Mouse (Mus musculus) liver (tissue): ENCODE measurements around the gene Kif16b.

Experiments used
- DNase-seq: peaks from one replicate; pipeline ENCODE4 v3.0.0-alpha.2; 2020; ENCODE audit warnings: mixed read lengths

Kif16b gene

GRCm38 (mm10) chr2:142731016-142731777 is 170.1 kb downstream of the Kif16b start:
- no peak for DNase-seq

DNA sequence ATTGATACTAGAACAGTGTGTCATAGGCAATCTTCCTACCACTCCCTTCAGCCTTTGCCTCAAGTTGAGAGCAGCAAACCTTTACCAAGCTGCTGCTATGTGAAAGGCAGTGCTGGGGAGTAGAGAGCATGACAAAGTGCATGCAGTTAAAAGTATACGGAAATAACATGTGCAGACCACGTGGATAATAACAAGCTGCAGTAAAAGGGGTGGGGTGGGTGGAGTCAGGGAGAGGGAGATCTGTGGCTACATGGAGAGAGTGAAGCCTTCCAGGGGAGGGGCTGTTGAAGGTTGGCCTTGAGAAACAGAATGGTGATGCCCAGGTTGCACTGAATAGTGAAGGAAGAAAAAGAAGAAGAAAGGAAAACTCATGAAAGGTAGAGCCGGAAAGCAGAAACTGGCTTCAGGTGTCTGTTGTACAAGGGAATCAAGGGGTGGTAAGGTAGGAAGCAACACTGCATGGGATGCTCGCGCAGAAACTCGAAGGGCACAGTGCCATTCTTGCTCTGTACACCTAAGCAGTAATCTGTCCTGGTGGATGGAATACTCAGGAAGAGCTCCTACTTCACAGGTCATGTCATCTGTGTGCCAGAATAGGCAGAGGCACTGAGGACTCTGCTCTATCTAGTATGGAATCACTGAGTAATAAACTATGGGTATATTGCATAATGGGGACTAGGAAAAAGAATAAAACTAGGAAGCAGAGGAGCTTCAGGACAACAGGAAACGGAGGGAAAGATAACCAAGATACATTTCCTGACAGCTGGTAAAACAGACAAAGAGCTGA is 176.9 kb downstream of the Kif16b start:
- no peak for DNase-seq

GRCm38 (mm10) chr2:142720174-142720573 is 181.2 kb downstream of the Kif16b start:
- DNase-seq: no peak

- no peak for DNase-seq
Observed at GRCm38 (mm10) chr2:142718998-142719397, 182.3 kb downstream of the Kif16b start.

- no peak for DNase-seq
Observed at GRCm38 (mm10) chr2:142717591-142717990, 183.7 kb downstream of the Kif16b start.

- DNase-seq: no peak
Observed at GRCm38 (mm10) chr2:142715912-142716260, 185.4 kb downstream of the Kif16b start.

DNA sequence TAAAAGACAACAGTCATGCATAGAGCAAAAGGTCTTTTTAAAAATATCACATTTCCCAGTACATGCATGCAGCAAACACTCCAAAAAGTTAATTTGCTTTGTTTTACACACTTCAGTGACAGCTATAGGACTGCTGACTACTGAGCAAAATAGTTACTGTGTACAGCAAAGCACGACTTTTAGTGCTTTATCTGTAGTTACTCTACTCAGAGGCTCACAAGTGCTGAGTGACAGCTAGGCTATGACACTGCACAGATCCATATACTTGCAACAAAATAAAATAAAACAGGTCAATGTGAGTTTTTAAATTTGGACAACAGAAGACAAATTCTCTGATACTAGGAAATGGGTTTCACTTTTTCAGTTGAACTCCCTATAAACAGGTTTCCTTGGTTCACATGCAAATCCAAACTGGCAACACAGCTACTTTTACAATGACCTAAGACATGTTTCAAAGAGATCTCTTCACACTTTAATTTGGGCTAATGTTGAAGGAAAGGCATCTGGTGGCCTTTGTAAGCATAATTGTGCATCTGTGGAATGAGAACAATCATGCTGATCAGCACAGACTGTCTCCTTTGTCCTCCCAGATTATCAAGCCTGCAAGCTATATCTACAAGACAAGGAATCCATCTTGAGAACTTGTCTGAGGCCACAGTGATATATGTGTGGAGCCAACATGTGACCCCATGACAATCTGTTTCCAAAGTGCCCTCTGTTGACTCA is 186.0 kb downstream of the Kif16b start:
- DNase-seq: no peak

DNA sequence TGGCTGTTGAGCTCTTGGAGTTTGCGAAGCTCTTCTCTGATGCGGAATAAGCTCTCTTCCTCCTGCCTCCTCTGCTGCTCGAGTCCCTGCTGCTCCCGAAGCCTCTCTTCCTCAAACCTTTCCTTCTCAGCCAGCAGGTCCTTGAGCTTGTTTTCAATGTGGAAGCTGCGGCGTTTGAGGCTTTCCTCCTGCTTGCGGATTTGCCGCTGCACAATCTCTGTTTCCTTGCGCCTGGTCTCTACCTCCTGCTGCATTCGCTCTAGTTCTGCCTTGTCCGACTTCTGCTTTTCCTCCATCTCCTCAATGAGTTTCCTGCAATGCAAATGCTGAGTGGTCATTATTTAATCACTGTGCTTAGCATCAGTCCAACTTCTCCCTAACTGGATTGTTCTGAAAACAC is 188.6 kb downstream of the Kif16b start:
- DNase-seq: no peak

- DNase-seq: no peak
Observed at GRCm38 (mm10) chr2:142709326-142709725, 192.0 kb downstream of the Kif16b start.

DNA sequence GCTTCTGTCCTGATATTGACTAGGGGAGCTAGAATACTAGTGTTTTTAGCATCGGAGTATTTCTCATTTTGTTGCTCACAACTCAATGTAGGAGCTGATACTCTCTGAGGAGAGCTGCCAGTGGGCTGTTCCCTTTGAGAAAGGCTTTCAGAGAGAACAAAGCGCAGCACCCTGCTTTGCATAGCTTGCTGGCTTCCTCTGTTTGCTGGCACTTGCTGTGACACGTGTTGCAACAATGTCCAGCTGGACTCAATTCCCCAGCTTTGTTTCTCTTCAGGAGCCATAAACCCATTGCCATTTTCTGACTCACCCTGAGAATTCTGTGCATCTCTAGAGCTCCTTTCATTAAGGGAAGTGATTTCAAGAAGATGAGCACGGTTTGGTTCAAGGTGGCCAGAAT is 200.6 kb downstream of the Kif16b start:
- no peak for DNase-seq

- no peak for DNase-seq
Observed at GRCm38 (mm10) chr2:142698650-142699049, 202.7 kb downstream of the Kif16b start.

DNA sequence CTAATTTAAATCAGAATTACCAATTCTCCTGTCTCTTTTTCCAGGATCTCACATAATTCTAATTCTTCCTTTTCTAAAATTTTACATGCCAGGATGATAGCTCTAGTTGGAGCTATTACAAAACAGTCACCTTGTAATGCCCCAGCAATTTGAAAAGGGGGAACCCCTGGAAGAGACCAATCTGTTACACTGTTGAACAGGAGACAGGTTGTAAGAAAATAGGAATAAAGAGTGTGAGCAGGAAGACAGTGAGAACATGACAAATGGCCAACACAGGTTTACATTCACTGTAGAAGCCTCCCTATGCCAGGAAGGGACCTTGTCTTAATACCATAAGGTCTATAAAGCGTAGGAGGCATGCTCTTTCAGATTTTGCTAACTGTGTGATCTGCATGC is 206.4 kb downstream of the Kif16b start:
- DNase-seq: no peak

DNA sequence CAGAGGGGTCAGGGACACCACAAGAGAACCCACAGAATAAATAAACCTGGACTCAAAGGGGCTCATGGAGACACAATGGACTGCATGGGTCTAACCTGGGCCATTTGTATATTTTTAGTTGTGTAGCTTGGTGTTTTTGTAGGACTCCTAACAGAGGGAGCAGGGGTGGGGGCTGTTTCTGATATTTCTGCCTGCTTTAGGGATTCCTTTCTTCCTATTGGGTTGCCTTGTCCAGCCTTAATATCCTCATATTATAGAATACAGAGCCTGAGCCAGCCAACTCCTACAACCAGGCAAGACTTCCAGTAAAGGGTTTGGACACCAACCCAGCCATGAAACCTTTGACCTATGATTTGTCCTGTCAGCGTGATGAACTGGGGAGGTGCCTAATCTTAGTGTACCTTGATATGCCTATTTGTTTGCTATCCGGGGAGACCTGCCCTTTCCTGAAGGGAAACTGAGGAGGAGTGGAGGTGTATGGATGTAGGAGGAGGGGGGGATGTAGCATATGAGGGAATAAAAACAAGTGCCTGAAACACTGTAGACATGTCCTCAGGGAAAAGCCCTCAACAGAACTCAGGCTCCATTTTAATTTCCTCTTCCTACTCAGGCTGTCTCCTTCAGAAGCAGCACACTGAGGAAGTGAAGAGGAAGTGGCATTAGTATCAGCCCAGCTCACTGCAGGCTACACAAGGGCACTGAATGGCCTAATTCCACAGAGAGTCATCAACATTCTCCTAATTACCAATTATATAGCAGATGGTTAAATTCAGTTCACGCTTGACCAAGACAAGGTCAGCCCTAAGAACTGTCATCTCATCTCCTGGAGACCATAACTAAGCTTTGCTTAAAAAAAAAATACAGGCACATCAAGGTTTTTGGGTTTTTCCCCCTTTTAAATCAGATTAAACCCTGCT is 207.1 kb downstream of the Kif16b start:
- no peak for DNase-seq

- no peak for DNase-seq
Observed at GRCm38 (mm10) chr2:142693461-142693860, 207.9 kb downstream of the Kif16b start.

DNA sequence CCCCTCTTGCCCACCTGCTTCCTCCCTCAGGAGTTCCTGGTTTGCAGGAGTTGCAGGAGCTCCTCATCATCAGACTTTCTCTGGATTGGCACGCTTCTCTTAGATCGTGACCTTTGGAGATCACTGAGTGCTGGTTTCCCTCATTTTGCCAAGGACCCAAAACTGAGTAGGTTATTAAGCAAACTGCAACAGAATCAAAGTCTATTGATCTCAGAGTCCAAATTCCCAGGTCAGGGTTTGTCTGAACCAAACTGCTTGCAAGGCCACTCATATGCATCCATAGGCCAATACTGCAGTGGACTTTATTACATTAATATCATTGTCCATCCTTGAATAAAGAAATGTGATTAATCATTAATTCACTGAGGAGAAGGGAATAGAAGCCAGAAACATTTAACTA is 211.8 kb downstream of the Kif16b start:
- no peak for DNase-seq

- DNase-seq: no peak
Observed at GRCm38 (mm10) chr2:142687936-142688514, 213.3 kb downstream of the Kif16b start.

DNA sequence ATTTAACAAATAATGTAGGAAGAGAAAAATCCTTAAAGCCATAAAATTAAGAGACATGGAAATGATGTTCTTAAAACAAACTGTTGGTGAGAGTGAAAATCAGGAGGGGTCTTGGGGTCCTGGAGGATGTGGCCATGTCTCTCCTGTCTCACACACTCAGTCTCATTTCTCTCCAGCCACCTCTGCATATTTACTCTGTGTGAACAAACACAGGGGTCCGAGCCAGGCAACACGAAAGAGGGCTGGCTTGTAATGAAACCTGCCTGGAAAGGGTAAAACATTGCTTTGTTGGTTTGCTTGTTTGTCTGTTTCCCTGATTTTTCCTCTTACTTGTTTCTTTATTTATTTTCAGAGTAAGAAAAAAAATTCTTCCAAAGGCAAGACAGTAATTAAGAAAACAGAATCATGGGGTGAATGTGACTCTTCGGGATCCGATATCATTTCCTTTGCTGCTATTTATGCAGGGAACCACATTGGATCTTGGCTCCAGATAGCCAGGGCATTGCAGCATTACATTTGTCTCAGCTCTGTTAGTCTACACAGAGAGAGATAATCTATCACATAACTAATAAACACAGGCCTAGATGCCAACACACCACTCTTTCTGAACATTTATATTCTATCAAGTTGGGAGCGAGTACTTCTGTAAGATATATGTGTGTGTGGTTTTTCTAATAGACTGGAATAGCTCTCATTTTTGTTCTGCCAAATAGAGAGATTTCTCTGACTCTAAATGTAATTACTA is 218.2 kb downstream of the Kif16b start:
- no peak for DNase-seq

DNA sequence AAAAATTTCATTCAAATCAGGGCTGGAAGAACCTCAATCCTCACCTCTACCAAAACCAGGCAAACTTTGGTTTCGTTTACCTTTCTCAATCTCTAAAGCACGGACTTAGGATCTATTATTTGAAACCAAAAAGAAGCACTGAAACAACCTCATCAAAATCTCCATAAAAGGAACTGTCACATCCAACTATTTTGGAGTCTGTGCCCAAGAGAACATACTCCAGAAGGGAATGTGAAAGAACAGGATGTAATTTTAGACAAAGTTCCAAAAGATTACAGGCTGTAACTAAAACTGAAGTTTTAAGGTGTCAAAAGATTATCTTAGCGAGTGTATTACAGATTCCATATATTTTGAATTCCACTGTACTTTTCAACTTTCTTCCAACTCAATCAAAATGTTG is 232.9 kb downstream of the Kif16b start:
- DNase-seq: no peak

- DNase-seq: no peak
Observed at GRCm38 (mm10) chr2:142651591-142651990, 249.7 kb downstream of the Kif16b start.

- no peak for DNase-seq
Observed at GRCm38 (mm10) chr2:142648023-142648453, 253.3 kb downstream of the Kif16b start.

- no peak for DNase-seq
Observed at GRCm38 (mm10) chr2:142646863-142647262, 254.5 kb downstream of the Kif16b start.
